Mouse (Mus musculus) MEL-GATA-1-ER (cell line): ENCODE results near the gene Serpine1.

Experiments
- DNase-seq: peaks from one replicate; pipeline ENCODE4 v3.0.0-alpha.2; 2012; ENCODE audit warnings: low read depth; ENCODE audit errors: extremely low read depth

Gene Serpine1

DNA sequence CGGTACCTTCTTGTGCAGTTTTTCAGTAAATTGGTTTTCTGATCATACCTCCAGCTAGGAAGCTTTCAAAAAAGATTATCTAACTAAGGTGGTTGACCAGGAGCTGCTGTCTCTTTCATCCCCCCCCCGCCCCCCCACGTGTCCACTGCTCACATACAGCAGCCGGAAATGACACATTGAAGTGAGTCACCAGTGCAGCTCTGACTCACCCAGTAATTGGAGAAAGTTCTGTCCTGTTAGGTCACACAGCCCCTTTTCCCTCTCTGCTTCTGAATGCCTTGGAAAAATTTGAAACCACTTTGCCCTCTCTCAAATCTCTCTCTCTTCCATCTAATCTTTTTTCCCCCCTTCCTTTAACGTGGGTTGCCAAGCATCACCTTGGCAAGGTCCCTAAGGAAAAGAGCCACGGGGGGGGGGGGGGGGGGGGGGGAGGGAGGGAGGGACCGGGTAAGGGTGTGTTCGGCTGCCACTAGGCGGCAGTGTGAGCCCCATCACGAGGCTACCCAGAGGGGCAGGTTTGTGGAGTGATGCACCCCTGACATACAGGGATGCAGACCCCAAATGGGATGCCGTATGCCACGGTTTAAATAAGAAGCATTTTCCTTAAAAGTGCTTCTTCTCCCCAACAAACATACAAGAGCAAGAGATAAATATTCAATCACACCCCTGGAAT lies 10.1 kb downstream of the Serpine1 start:
- peak; percentile 56 for DNase-seq

DNA sequence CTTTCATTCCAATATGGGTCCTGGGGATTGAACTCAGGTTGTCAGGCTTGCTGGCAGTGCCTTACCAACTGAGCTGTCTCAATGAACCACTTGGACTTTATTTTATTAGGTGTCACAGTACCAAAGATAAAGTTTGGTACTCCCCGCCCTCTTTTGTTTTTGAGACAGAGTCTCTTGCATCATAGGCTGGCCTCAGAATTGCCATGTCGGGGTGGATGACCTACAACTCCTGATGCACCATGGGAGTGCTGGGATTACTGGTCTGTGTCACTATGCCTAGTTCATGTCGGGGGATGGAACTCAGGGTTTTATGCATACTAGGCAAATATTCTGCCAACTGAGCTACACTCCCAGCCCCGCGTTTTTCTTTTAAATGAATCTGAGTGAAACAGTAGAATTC lies 17.2 kb downstream of the Serpine1 start:
- DNase-seq: no peak

- DNase-seq: no peak
These were observed 17.8 kb downstream of the Serpine1 start for GRCm38 (mm10) chr5:137054299-137054698.

DNA sequence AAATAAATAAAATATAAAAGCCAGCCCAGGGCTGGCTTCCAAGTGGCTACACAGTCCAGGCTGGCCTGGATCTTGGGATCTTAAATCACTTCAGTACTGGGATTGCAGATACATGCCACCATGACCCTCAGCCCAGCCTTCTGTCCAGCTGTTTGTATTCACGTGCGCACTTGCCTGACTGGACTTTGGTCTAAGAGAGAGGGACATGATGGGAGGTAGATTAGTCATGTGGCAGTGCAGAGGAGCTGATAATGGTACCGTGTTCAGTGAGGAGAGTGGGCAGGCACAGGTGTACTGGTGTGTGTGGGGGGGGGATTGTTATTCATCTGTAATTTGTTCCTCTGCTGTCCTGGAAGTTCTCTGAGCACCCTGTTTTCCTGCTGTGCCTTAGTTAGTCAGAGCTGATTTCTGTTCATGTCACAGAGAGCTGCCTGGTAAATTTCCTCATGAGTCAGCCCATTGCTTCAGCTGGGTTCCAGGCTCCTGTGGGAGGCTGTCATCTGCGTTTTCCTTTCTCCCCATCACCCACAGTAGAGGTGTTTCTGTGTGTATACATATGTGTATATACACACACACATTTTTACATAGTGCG lies 20.1 kb downstream of the Serpine1 start:
- DNase-seq: no peak

GRCm38 (mm10) chr5:137051125-137051524 lies 20.9 kb downstream of the Serpine1 start:
- DNase-seq: no peak

GRCm38 (mm10) chr5:137046991-137047390 lies 25.1 kb downstream of the Serpine1 start:
- DNase-seq: no peak

GRCm38 (mm10) chr5:137046324-137046718 lies 25.7 kb downstream of the Serpine1 start:
- DNase-seq: no peak

DNA sequence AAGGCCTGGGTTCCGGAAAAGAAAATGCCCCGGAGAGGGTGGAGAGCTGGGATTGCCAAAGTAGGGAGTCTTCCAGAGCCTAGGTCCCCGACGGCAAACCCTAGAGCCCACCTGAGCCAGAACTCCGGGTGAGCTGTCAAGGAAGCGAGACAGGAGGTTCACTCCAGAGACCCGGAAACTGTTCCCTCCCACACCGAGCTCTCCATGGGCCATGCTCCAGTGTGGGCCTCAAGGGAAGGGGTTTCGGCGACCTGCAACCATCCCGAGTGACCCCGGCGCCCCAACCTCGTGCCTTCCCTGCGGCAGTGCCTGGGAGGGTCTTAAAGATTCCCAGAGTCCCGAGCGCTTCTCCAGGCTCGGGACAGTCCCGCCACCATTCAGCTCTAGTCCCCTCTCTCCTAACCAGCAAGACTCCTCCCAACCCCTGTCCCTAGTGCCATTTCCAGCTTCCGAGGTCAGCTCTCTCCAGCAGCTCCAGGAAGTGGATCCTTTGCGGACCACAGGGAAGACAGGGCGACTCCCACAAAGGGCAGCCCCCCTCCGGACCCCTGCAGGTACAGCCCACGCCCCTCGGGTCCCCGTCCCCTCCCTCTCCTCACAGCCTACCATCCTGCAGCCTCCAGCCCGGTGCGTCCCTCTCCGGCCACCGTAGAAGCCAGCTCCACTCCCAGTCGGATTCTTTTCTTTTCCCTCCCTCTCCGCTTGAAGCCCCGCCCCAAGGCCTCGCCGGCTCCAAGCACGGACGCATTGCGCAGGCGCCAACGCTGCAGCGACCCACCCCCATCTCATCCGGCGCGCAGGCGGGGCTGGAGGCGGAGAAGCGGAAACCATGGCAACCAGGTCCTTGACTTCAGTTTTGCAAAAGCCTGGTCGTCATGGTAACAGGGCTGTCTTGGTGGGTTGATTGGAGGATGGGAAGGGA lies 26.4 kb downstream of the Serpine1 start, which contains the start of gene Ap1s1:
Gene Ap1s1 (minus strand): TSS at position 734 of the 922 bp plus-strand sequence.
- DNase-seq: peak; percentile 79

GRCm38 (mm10) chr5:137043997-137044396 lies 28.1 kb downstream of the Serpine1 start:
- no peak for DNase-seq

- DNase-seq: no peak
These were observed 30.6 kb downstream of the Serpine1 start for GRCm38 (mm10) chr5:137041442-137041841.

DNA sequence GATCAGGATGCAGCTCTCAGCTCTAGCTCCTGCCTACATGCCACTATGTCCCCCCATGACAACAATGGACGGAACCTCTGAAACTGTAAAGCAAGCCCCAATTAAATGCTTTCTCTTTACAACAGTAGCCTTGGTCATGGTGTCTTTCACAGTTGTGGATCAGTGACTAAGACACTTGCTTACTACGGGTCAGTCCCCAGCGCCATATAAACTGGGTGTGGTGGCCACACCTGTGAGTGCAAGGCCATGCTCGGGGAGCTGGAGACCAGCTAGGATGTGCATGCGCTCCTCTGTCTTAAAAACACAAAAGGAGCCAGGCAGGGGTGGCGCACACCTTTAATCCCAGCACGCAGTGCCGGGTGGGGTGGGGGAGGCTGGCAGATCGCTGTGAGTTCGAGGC lies 32.6 kb downstream of the Serpine1 start:
- no peak for DNase-seq

DNA sequence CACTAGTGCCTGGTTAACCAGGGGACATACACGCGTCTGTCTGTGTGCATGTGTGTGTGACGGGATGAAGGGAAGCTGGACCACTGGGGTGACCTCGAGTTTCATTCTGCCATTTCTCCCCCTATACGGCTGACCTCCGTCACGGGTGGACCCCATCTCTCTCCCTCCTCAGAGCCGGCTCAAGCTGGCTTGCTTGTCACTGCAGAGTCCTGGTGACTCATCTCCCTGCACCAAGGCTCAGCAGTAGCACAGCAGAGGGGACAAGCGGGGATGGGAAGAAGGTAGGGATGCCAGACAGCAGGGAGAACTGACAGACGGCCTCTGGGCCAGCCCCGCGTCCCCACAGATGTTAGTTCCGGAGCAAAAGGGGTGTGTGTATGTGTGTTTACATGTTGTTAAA lies 35.9 kb downstream of the Serpine1 start:
- no peak for DNase-seq

- DNase-seq: peak; percentile 72
These were observed 39.4 kb downstream of the Serpine1 start for GRCm38 (mm10) chr5:137032641-137033074.

DNA sequence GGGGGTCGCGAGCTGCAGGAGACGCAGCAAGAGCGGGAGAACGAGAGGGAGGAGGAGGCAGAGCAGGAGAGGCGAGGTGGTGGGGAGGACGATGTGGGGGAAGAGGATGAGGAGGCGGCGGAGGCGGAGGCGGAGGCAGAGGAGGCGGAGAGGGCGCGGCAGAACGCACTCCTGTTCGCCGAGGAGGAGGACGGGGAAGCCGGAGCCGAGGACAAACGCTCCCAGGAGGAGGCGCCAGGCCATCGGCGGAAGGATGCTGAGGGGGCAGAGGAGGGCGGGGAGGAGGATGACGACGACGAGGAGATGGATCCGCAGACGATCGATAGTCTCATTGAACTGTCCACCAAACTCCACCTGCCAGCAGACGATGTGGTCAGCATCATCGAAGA lies 40.0 kb downstream of the Serpine1 start:
- DNase-seq: peak; percentile 31

DNA sequence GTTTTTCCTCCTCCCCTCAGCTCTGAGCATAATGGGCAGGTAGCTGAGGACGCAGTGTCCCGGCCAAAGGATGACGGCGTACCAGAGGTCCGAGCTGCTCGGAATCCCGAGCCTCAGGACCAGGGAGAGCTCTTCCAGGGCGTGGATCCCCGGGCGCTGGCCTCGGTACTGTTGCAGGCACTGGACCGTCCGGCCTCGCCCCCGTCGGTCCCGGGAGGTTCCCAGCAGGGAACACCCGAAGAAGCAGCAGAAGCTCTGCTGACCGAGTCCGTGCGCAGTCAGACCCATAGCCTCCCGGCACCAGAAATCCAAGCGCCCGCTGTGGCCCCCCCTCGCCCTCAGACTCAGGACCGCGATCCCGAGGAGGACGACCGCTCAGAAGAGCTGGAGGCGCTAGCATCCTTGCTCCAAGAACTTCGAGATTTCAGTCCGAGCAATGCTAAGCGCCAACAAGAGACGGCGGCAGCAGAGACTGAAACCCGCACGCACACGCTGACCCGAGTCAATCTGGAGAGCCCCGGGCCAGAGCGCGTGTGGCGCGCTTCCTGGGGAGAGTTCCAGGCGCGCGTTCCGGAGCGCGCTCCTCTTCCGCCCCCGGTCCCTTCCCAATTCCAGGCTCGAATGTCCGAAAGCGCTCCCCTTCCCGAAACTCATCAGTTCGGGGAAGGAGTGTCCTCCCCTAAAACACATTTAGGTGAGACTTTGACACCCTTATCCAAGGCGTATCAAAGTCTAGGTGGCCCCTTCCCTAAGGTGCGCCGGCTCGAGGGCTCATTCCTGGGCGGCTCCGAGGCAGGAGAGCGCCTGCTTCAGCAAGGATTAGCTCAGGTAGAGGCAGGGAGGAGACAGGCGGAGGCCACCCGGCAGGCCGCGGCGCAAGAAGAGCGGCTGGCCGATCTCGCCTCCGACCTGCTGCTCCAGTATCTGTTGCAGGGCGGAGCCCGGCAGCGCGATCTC lies 40.7 kb downstream of the Serpine1 start:
- DNase-seq: no peak

DNA sequence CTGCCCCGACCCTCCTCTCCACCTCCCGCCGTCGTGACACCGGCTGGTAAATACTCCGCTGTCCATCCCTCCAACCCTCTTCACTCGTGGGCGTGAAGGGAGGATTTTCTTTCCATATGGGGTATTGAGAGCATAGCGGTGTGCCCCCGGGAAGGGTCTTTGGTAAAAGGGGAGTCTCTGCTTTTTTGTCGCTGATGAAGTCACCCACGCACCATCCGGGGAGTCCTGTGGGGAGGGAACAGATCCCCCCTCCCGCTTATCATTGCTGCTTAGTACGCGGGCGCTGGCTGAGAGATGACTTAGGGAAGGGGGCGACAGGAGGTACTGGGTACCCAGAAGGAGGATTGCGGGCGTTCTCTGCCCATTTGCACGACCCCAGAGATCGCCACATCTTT lies 41.7 kb downstream of the Serpine1 start:
- DNase-seq: no peak

- DNase-seq: peak; percentile 69
These were observed 42.2 kb downstream of the Serpine1 start for GRCm38 (mm10) chr5:137029643-137030415.

DNA sequence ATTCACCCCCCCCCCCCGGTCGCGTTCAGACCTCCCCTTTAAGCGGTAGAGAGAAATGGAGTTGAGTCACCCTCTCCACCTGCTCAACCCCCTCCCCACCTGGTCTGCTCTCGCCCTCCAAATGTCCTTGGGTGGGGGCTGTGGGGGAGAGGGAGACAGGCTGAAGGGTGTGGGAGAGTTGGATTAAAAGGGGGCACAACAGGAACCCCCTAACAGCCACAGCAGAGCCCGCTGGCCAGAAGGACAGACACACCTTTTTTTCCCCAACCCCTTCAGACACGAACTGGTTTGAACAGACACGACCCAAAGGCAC lies 42.8 kb downstream of the Serpine1 start:
- DNase-seq: no peak

- DNase-seq: no peak
These were observed 43.4 kb downstream of the Serpine1 start for GRCm38 (mm10) chr5:137028561-137029272.

DNA sequence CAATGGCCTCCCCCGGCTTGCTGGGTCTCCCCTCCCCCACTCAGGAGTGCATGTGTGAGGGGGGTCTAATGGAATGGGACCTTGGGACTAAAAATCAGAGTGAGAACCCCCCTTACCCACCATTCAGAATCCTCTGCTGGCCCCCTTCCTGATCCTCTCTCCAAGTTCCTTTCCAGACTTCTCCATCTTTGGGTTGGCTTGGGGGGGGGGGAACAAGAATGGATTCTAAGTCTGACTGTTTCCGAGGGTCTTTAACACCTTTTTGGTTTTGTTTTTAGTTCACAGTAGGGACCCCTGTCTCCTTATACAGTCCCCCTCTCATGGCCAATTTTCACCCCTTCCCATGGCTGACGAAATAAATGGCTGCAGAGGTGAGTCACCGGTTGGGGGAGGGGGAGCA lies 46.0 kb downstream of the Serpine1 start, which contains the start of gene Vgf:
Gene Vgf (plus strand): TSS at position 301 of the 400 bp plus-strand sequence.
- DNase-seq: no peak
